Mouse (Mus musculus) midbrain, postnatal 0 days (tissue): ENCODE measurements around the gene Ak9. TPM values are rescaled to one million over a fixed set of nuclear protein-coding genes. Genes with fewer than 3 reads are reported as not detected.
A peak's percentile ranks its signal among the peaks of the same experiment; 100 is the strongest.

Experiments
- ATAC-seq: fragments of 200-750 bp; cut with Nextera tagmentation; 2 replicates; pipeline ENCODE4 v1.8.0; 2017; ENCODE audit warnings: moderate number of reproducible peaks, mild to moderate bottlenecking, moderate TSS enrichment, moderate library complexity; ENCODE audit not compliant: low FRiP score
- DNase-seq: peaks from one replicate; pipeline ENCODE4 v3.0.0-alpha.2; 2015; ENCODE audit warnings: low spot score
- H3K27ac ChIP-seq: fragments of 300-500 bp; sonication (generic); 2 replicates; pipeline ENCODE4 v1.5.1; 2014; ENCODE audit warnings: low read depth, mild to moderate bottlenecking, low read length, mixed read lengths
- H3K27me3 ChIP-seq: fragments of 300-500 bp; sonication (generic); 2 replicates; pipeline ENCODE4 v1.6.1; 2014; ENCODE audit warnings: low read length, control low read depth, mixed read lengths; ENCODE audit not compliant: insufficient read depth
- H3K36me3 ChIP-seq: fragments of 300-500 bp; sonication (generic); 2 replicates; pipeline ENCODE4 v1.6.1; 2014; ENCODE audit warnings: low read length, control low read depth, mixed read lengths; ENCODE audit not compliant: insufficient read depth
- H3K4me1 ChIP-seq: fragments of 300-500 bp; sonication (generic); 2 replicates; pipeline ENCODE4 v1.6.1; 2014; ENCODE audit warnings: mild to moderate bottlenecking, control low read depth, antibody characterized with exemption, low read length, mixed read lengths; ENCODE audit not compliant: insufficient read depth
- H3K4me2 ChIP-seq: fragments of 300-500 bp; sonication (generic); 2 replicates; pipeline ENCODE4 v1.6.1; 2014; ENCODE audit warnings: low read depth, mild to moderate bottlenecking, low read length, mixed read lengths; ENCODE audit not compliant: poor library complexity, severe bottlenecking
- H3K4me3 ChIP-seq: fragments of 300-500 bp; sonication (generic); 2 replicates; pipeline ENCODE4 v1.5.1; 2014; ENCODE audit warnings: low read depth, mild to moderate bottlenecking, low read length, moderate library complexity
- H3K9ac ChIP-seq: fragments of 300-500 bp; sonication (generic); replicated peaks from 2 replicates; pipeline ENCODE4 v1.6.1; 2014; ENCODE audit warnings: mild to moderate bottlenecking, low read length, moderate library complexity, mixed read lengths; ENCODE audit not compliant: poor library complexity, severe bottlenecking
- H3K9me3 ChIP-seq: fragments of 300-500 bp; sonication (generic); 2 replicates; pipeline ENCODE4 v1.6.1; 2016; ENCODE audit warnings: low read length, control low read depth
- CTCF ChIP-seq: IDR thresholded peaks from 2 replicates; pipeline ENCODE4 v1.5.1; 2016; ENCODE audit warnings: antibody characterized with exemption, mild to moderate bottlenecking
- WGBS: fragments of 180-500 bp; shearing (Covaris S2); extraction: QIAGEN DNeasy Blood & Tissue Kit; methylation state at CpG from one replicate; pipeline ENCODE4 v1.1.7; 2014; 5-methylcytosine and 5-hydroxymethylcytosine counted together
- polyA plus RNA-seq: library from polyadenylated mRNA; unstranded; fragments of >200 nt; fragmentation: Nextera tagmentation; extraction: Ambion mirVana; gene quantifications from 2 replicates; pipeline ENCODE4 v1.2.1, GENCODE M21; 2015
- total RNA-seq: library from RNA; depleted of rRNA; stranded (reverse); fragments of >200 nt; gene quantifications from 2 replicates; pipeline ENCODE4 v1.2.3, GENCODE M21; 2014

The Ak9 gene
- total and polyA plus RNA-seq, 2 experiments from 2014 or later: 0.11 to 0.19 TPM

DNA sequence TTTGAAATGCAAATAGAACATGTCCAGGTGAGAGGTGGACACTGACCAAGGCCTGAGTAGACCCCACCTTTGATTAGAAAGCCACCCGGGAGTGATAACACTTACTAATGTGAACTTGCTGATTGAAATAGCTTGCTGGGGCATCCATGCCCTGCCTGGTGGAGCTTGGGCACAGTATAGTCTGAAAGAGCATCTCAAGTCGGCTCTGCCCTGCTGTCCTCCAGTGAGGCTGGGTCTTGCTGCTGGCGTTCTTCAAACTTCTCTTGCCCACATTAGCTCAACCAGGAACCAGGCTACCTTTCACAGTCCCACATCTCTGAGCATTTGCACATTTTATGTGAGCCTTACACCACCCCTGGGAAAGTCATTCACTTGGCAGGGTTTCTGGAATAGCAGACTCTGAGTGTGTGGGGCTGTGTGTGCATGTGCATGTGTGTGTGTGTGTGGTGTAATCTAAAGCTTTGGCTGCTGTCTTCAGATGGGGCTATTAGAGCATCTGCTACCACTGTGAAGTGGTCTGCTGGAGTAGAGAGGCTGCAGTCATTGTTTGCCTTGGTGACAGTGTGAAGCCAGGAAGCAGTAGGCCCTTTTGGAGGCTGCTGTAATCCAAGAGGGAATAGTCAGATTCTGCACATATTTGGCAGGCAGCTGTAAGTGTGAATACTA lies 157.4 kb downstream of the Ak9 start:
- peaks cover 24% of the 10 kb centered on the region for H3K36me3 ChIP-seq
- TF ChIP-seq CTCF: no peak
- H3K4me2 ChIP-seq: no peak overlapping the region
- H3K9me3 ChIP-seq: no peaks in the 10 kb centered on the region
- no peak overlapping the region for H3K4me3 ChIP-seq
- no peak for DNase-seq
- WGBS: 84% methylated on average over 3 of the region's 3 CpGs
- no peak overlapping the region for H3K27ac ChIP-seq
- H3K27me3 ChIP-seq: no peaks in the 10 kb centered on the region
- no peak for ATAC-seq
- H3K4me1 ChIP-seq: no peaks in the 10 kb centered on the region
- no peak overlapping the region for H3K9ac ChIP-seq

DNA sequence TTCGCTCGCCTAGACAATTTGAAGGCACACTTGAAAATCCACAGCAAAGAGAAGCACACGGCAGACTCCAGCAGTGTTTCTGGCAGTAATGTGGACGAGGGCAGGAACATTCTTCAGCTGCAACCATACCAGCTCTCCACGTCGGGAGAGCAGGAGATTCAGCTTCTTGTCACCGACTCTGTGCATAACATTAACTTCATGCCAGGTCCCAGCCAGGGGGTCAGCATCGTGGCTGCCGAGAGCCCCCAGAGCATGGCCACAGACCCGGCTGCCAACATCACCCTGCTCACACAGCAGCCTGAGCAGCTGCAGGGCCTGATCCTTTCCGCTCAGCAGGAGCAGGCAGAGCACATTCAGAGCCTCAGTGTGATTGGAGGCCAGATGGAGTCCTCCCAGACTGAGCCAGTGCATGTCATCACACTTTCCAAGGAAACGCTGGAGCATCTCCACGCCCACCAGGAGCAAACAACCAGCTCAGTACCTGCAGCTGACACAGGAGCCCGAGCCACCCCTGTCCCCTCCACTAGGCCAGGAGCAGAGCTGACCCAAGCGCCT lies 160.7 kb downstream of the Ak9 start:
- no peak for TF ChIP-seq CTCF
- Histone ChIP-seq H3K9ac (no peak overlapping the region), H3K4me1 (no peaks in the 10 kb centered on the region), H3K27me3 (no peaks in the 10 kb centered on the region), H3K4me2 (no peak overlapping the region), H3K36me3 (peaks cover 18% of the 10 kb centered on the region), H3K9me3 (no peaks in the 10 kb centered on the region), H3K27ac (no peak overlapping the region), H3K4me3 (no peak overlapping the region)
- peak; percentile 59 for DNase-seq
- no peak for ATAC-seq
- WGBS: 34% methylated on average over 15 of the region's 15 CpGs

GRCm38 (mm10) chr10:41467325-41467724 lies 163.5 kb downstream of the Ak9 start:
- Histone ChIP-seq H3K9me3 (no peaks in the 10 kb centered on the region), H3K9ac (no peak overlapping the region), H3K27ac (no peak overlapping the region), H3K4me2 (no peak overlapping the region), H3K27me3 (no peaks in the 10 kb centered on the region), H3K36me3 (peaks cover 10% of the 10 kb centered on the region), H3K4me1 (no peaks in the 10 kb centered on the region), H3K4me3 (no peak overlapping the region)
- TF ChIP-seq CTCF: no peak
- no peak for ATAC-seq
- DNase-seq: no peak
- WGBS: 41% methylated on average over 6 of the region's 6 CpGs

DNA sequence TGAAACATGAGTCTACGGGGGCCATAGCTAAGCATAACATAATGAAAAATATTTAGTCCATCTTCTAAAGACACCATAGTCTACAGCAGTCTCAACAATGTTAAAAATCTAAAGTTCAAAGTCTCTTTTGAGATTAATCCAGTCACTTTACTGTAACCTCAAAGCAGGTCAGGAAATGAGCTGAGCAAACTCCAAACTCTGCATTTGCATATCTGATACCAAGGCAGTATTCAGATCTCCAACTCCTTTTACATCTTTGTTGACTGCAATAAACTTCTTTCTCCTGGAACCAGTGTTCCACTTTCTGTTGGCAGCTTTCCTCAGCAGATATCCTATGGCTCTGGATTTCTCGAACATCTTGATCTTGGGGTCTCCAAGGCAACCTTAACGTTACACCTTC lies 166.9 kb downstream of the Ak9 start:
- ATAC-seq (no peak), DNase-seq (no peak)
- Histone ChIP-seq H3K9me3 (no peaks in the 10 kb centered on the region), H3K27ac (no peak overlapping the region), H3K4me3 (no peak overlapping the region), H3K36me3 (no peaks in the 10 kb centered on the region), H3K4me1 (no peaks in the 10 kb centered on the region), H3K27me3 (no peaks in the 10 kb centered on the region), H3K9ac (no peak overlapping the region), H3K4me2 (no peak overlapping the region)
- 83% methylated on average over 3 of the region's 3 CpGs for whole genome bisulfite sequencing
- no peak for TF ChIP-seq CTCF

DNA sequence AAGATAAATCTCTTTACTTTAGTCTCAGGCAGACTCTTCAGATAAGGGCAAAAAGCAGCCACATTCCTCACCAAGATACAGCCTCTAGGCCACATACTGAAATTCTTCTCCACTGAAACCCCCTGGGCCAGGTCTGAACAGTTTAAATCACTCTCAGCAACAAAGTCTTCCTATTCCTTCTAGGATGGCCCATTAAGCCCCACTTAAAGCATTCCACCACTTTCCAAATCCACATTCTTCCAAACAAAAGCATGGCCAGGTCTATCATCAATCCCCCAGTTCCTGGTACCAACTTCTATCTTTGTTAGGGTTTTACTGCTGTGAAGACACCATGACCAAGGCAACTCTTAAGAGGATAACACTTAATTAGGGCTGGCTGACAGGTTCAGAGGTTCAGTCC lies 168.8 kb downstream of the Ak9 start:
- Histone ChIP-seq H3K4me2 (no peak overlapping the region), H3K27me3 (no peaks in the 10 kb centered on the region), H3K4me1 (no peaks in the 10 kb centered on the region), H3K36me3 (no peaks in the 10 kb centered on the region), H3K27ac (no peak overlapping the region), H3K9me3 (no peaks in the 10 kb centered on the region), H3K9ac (no peak overlapping the region), H3K4me3 (no peak overlapping the region)
- ATAC-seq (no peak), DNase-seq (no peak)
- no peak for TF ChIP-seq CTCF

DNA sequence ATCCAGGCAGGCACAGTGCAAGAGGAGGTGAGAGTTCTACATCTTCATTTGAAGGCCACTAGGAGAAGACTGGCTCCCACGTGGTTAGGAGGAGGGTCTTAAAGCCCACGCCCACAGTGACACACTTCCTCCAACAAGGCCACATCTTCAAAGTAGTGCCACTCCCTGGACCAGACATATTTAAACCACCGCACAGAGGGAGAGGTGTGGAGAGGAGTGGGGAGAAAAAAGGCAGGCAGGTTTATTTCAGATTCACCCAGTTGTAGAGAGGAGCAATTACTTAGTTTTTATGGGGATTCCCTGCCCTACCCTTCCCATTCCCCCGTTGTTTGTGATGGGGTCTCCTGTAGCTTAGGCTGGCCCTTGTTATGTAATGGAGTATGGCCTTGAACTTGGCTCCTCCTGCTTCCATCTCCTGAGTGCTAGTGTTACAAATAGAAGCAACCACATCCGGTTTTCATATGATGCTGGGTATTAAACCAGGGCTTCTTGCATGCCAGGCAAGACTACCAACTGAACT lies 169.2 kb downstream of the Ak9 start:
- DNase-seq (no peak), ATAC-seq (no peak)
- no peak overlapping the region for H3K9ac ChIP-seq
- no peak overlapping the region for H3K4me2 ChIP-seq
- H3K4me1 ChIP-seq: no peaks in the 10 kb centered on the region
- H3K4me3 ChIP-seq: no peak overlapping the region
- H3K9me3 ChIP-seq: no peaks in the 10 kb centered on the region
- no peaks in the 10 kb centered on the region for H3K36me3 ChIP-seq
- no peak for TF ChIP-seq CTCF
- H3K27ac ChIP-seq: no peak overlapping the region
- H3K27me3 ChIP-seq: no peaks in the 10 kb centered on the region
- 82% methylated on average over 5 of the region's 5 CpGs for WGBS
